Mouse (Mus musculus): ENCODE measurements at regions not wholly inside any gene's neighbourhood (a gene's known extent, or its start where the extent isn't known, plus 50 kb on each side); places are given as distances from the start of the nearest gene placed in this dataset.

GRCm38 (mm10) chr14:85286203-85286602 is 842.8 kb downstream of the Pcdh17 start:
- no peak for DNase-seq (ENCODE audit: low spot score)

GRCm38 (mm10) chr14:85287460-85287859 is 844.1 kb downstream of the Pcdh17 start:
- DNase-seq (ENCODE audit: low spot score): no peak

GRCm38 (mm10) chr14:85298991-85299390 is 855.6 kb downstream of the Pcdh17 start:
- no peak for DNase-seq (ENCODE audit: low spot score)

- DNase-seq (ENCODE audit: low spot score): no peak
Measured at GRCm38 (mm10) chr14:85320679-85321078, 877.3 kb downstream of the Pcdh17 start.

- DNase-seq (ENCODE audit: low spot score): no peak
Measured at GRCm38 (mm10) chr14:85333277-85333676, 889.9 kb downstream of the Pcdh17 start.

- DNase-seq (ENCODE audit: low spot score): no peak
Measured at GRCm38 (mm10) chr14:85337182-85337581, 893.8 kb downstream of the Pcdh17 start.

- no peak for DNase-seq (ENCODE audit: low spot score)
Measured at GRCm38 (mm10) chr14:85354626-85355355, 911.4 kb downstream of the Pcdh17 start.

GRCm38 (mm10) chr14:85363611-85364010 is 920.2 kb downstream of the Pcdh17 start:
- peak; percentile 57 for DNase-seq (ENCODE audit: low spot score)

GRCm38 (mm10) chr14:85373312-85373711 is 929.9 kb downstream of the Pcdh17 start:
- no peak for DNase-seq (ENCODE audit: low spot score)

- DNase-seq (ENCODE audit: low spot score): no peak
Measured at GRCm38 (mm10) chr14:85403644-85404043, 960.3 kb downstream of the Pcdh17 start.
